Mouse (Mus musculus) midbrain, embryonic 11.5 days (tissue): ENCODE measurements around the gene Lmx1b. TPM values are rescaled to one million over a fixed set of nuclear protein-coding genes. Genes with fewer than 3 reads are reported as not detected.

Source experiments
- ATAC-seq: fragments of 200-750 bp; cut with Nextera tagmentation; 2 replicates; pipeline ENCODE4 v1.8.0; 2017; ENCODE audit warnings: moderate TSS enrichment, moderate library complexity; ENCODE audit not compliant: low FRiP score
- DNase-seq: peaks from one replicate; pipeline ENCODE4 v3.0.0; 2015; ENCODE audit warnings: low spot score; ENCODE audit errors: missing footprints
- H3K27ac ChIP-seq: fragments of 300-500 bp; sonication (generic); 2 replicates; pipeline ENCODE4 v1.5.1; 2014; ENCODE audit warnings: low read depth, low read length
- H3K27me3 ChIP-seq: fragments of 300-500 bp; sonication (generic); 2 replicates; pipeline ENCODE4 v1.6.1; 2014; ENCODE audit warnings: mild to moderate bottlenecking, low read length, moderate library complexity, mixed read lengths; ENCODE audit not compliant: control insufficient read depth, insufficient read depth
- H3K36me3 ChIP-seq: fragments of 300-500 bp; sonication (generic); 2 replicates; pipeline ENCODE4 v1.6.1; 2014; ENCODE audit warnings: mild to moderate bottlenecking, low read length, moderate library complexity, mixed read lengths; ENCODE audit not compliant: control insufficient read depth, insufficient read depth
- H3K4me1 ChIP-seq: fragments of 300-500 bp; sonication (generic); 2 replicates; pipeline ENCODE4 v1.6.1; 2014; ENCODE audit warnings: low read length; ENCODE audit not compliant: control insufficient read depth, insufficient read depth
- H3K4me2 ChIP-seq: fragments of 300-500 bp; sonication (generic); 2 replicates; pipeline ENCODE4 v1.6.1; 2014; ENCODE audit warnings: mild to moderate bottlenecking, moderate library complexity
- H3K4me3 ChIP-seq: fragments of 300-500 bp; sonication (generic); 2 replicates; pipeline ENCODE4 v1.5.1; 2014; ENCODE audit warnings: low read depth, low read length
- H3K9ac ChIP-seq: fragments of 300-500 bp; sonication (generic); 2 replicates; pipeline ENCODE4 v1.6.1; 2014; ENCODE audit warnings: low read length
- H3K9me3 ChIP-seq: fragments of 300-500 bp; sonication (generic); 2 replicates; pipeline ENCODE4 v1.6.1; 2016; ENCODE audit warnings: low read length; ENCODE audit not compliant: control insufficient read depth
- WGBS: fragments of 180-500 bp; shearing (Covaris S2); extraction: QIAGEN DNeasy Blood & Tissue Kit; methylation state at CpG from one replicate; pipeline ENCODE4 v1.1.7; 2014; 5-methylcytosine and 5-hydroxymethylcytosine counted together
- polyA plus RNA-seq: library from polyadenylated mRNA; unstranded; fragments of >200 nt; fragmentation: Nextera tagmentation; extraction: Ambion mirVana; gene quantifications from 2 replicates; pipeline ENCODE4 v1.2.1, GENCODE M21; 2014

The Lmx1b gene
- polyA plus RNA-seq, 1 experiment from 2014 or later = 2.2 TPM

DNA sequence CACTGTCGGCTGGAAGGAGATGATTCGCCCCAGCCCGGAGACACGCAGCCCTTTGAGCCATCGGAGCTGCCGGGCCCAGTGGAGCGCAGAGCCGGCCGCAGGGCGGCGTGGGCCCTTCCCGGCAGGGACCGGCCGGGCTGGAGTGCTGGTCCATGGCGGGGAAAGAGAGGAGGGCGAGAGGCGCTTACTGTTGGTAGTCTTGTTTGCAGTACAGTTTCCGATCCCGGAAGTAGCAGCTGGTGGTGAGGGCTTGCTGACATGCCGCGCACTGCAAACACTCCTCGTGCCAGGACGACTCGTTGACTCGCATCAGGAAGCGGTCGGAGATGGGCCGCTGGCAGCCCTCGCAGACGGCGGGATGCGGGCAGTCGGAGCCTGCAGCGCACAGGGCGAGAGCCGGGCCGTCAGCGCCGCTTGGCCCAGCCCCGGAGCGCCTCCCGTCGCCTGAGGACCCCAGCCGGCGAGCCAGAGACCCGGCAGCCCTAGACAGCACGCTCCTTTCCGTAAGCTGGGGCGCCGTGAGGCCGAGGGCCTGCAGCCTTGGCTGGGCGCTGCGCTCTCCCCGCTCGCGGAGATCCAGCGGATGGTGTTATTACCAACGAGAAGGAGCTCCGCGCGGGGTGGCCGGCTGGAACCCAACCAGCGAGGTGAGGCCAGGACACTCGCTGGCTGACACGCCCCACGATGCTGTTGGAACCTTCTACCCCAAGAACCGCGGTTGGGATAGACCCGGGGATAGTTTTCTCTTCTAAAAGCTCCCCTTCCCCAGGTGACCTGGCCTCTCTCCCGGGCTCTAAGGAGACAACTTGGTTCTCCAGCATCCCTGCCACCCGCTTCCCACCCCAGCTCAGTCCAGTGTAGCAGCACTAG is 775 bp downstream of the Lmx1b start:
- Histone ChIP-seq H3K36me3 (no peaks in the 10 kb centered on the region), H3K4me2 (peak overlapping the region; percentile 49), H3K27ac (no peak overlapping the region), H3K27me3 (peaks cover 98% of the 10 kb centered on the region), H3K4me3 (peak overlapping the region; percentile 43), H3K9me3 (no peaks in the 10 kb centered on the region), H3K9ac (peak overlapping the region; percentile 62), H3K4me1 (peaks cover 15% of the 10 kb centered on the region; the same call in 1 of the 2 replicates)
- DNase-seq (peak; percentile 96), ATAC-seq (no peak)
- under 1% methylated on average over 71 of the region's 71 CpGs for WGBS

DNA sequence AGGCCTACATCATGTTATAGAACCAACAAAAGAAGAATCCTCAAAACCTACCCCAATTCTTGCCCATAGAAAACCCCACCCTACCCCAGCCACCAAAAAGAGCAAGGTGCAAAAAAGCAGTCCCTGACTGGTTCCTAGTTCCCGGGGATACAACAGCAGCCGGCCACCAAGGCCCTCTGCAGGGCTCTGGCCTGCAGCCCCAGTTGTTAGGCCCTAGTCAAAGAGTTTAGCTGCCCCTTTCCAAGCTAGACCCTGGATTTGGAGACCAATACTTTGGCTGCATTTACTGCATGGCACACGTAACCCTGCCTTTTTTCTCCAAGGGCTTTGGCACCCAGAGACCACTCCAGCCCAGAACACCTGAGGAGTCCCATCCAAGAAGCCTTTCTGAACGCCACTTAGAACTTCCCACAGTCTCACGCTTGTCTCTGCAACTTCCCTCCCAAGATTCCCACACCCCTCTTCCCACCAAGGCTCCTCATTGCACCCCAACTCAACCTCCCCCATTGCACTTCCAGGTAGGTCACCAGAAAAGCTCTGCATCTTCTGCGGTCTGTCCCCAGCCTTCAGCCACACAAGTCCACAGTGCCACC is 2.1 kb downstream of the Lmx1b start:
- H3K9me3 ChIP-seq = no peaks in the 10 kb centered on the region
- DNase-seq = peak; percentile 93
- 17% methylated on average over 6 of the region's 6 CpGs for WGBS
- H3K4me2 ChIP-seq = peak overlapping the region; percentile 49
- H3K27ac ChIP-seq = no peak overlapping the region
- no peak for ATAC-seq
- H3K4me1 ChIP-seq = peaks cover 15% of the 10 kb centered on the region; the same call in 1 of the 2 replicates
- H3K4me3 ChIP-seq = peak overlapping the region; percentile 43
- peak overlapping the region; percentile 62; the same call in 1 of the 2 replicates for H3K9ac ChIP-seq
- peaks cover 98% of the 10 kb centered on the region for H3K27me3 ChIP-seq
- no peaks in the 10 kb centered on the region for H3K36me3 ChIP-seq

DNA sequence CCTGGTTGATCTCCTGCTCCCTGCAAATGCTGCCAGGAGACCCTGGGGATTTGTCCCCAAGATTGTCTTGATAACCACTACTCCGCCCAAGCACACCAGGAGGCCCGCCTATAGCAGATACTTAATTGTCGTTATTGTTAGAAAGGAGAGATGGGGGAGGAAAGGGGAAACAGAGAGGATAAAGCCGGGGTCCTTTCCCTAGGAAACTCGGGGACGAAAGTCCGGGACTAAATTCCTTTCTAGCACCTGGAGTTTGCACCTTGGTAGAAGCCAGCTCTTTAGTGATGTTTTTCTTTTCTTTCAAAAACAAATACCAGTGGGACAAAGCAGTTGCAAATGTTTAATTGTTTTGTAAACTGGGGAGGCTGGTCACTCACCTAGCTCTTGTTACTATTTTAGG is 3.0 kb downstream of the Lmx1b start:
- Histone ChIP-seq H3K27me3 (peaks cover 98% of the 10 kb centered on the region), H3K36me3 (no peaks in the 10 kb centered on the region), H3K4me1 (peaks cover 13% of the 10 kb centered on the region; the same call in 1 of the 2 replicates), H3K9me3 (no peaks in the 10 kb centered on the region), H3K27ac (no peak overlapping the region), H3K4me2 (peak overlapping the region; percentile 38), H3K9ac (no peak overlapping the region), H3K4me3 (no peak overlapping the region)
- ATAC-seq (no peak), DNase-seq (peak; percentile 96)
- whole genome bisulfite sequencing = 1% methylated on average over 7 of the region's 7 CpGs

DNA sequence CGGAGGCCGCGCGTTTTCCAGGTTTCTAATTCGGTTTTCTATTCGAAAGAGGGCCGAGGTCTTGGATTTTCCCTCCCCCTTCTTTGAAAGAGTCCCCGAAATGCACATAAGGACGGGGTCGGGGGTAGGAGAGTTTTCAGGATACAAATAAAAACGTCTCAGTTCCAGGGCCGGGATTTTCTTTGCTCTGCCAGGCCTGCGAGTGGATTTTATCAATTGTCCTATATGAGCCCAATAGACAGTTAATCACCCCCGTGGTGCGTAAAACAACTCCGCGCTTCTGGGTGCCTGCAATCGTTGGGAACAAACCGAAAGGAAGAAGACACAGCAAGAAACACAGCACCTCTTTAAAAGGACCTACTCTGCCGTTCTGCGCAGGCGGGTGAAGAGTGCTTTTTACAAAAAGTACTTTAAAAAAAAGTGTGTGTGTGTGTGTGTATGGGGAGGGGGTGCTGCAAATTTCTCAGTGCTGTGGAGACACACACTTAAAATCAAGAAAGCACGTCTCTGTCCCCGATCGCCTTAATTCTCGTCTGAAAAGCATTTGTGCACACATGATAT is 3.6 kb downstream of the Lmx1b start:
- peak overlapping the region; percentile 38 for H3K4me2 ChIP-seq

DNA sequence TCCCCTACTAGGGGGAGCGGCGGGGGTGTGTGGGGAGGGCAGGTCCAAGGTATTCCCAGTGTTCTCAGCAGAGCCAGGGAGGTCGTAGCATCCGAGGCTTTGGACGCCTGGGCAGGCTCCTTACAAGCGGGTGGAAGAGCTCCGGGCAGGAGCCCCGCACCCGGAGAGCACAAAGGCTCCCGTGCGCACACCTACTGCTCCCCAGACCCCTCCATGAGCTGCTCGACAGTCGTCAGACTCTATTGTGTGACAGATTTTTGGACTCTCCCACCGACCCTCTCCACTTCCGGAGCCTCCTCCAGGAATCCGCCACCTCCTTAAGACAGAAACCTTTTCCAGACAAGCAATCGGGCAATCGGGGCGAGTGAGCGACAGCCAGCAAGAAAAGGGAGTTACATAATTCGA is 4.2 kb downstream of the Lmx1b start:
- no peak overlapping the region for H3K27ac ChIP-seq
- peak; percentile 97 for DNase-seq
- under 1% methylated on average over 21 of the region's 21 CpGs for WGBS

More for the DNA sequence above, 3.6 kb downstream of the Lmx1b start:
- H3K9ac ChIP-seq = peak overlapping the region; percentile 39
- H3K4me3 ChIP-seq = peak overlapping the region; percentile 18
- peaks cover 15% of the 10 kb centered on the region for H3K4me1 ChIP-seq
- peaks cover 98% of the 10 kb centered on the region for H3K27me3 ChIP-seq
- no peak overlapping the region for H3K27ac ChIP-seq
- ATAC-seq (no peak), DNase-seq (peak; percentile 96)
- no peaks in the 10 kb centered on the region for H3K9me3 ChIP-seq
- under 1% methylated on average over 26 of the region's 26 CpGs for WGBS
- H3K36me3 ChIP-seq = no peaks in the 10 kb centered on the region

DNA sequence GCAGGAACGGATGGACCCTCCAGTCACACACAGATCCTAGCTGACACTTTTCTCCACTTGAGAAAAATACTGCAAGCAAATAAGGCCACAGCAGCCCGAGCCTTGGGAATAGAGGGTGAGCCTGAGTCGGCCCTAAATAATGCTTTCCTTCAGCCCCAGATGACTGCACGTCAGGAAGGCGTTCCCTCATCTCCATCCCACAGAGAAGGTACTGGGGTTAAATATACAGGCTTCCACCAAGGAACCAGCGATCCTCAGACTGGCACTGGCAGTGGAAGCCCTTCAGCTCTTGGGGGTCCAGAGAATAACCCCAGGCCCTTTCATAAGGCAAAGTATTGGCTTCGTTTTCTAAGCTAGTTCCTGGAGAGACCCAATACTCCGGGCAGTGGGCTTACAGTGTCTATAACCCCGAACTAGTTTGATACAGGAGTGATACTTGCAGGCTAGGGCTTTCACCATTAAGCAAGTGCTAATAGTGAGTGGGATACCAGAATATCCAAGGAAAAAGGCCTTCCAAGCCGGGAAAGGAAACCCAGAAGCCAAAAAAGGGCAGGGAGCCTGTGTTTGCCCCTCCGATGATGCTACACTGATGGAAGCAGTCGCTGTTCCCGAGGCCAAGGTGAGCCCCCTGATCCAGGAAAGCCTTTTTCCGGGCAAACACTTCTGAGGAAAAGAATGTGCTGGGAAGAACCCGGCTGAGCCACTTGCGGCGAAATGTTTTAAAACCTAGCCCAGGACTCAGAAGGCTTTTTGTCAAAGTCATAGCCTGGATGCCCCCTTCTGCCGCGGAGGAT is 4.8 kb downstream of the Lmx1b start:
- H3K4me2 ChIP-seq = peak overlapping the region; percentile 38
- H3K4me1 ChIP-seq = peaks cover 25% of the 10 kb centered on the region
- WGBS = 5% methylated on average over 19 of the region's 19 CpGs

More for the DNA sequence above, 4.2 kb downstream of the Lmx1b start:
- ATAC-seq = no peak
- H3K36me3 ChIP-seq = no peaks in the 10 kb centered on the region
- H3K4me2 ChIP-seq = peak overlapping the region; percentile 38
- peak overlapping the region; percentile 37 for H3K9ac ChIP-seq
- peaks cover 98% of the 10 kb centered on the region for H3K27me3 ChIP-seq
- H3K9me3 ChIP-seq = no peaks in the 10 kb centered on the region
- peaks cover 20% of the 10 kb centered on the region for H3K4me1 ChIP-seq
- H3K4me3 ChIP-seq = peak overlapping the region; percentile 18; the same call in 1 of the 2 replicates

DNA sequence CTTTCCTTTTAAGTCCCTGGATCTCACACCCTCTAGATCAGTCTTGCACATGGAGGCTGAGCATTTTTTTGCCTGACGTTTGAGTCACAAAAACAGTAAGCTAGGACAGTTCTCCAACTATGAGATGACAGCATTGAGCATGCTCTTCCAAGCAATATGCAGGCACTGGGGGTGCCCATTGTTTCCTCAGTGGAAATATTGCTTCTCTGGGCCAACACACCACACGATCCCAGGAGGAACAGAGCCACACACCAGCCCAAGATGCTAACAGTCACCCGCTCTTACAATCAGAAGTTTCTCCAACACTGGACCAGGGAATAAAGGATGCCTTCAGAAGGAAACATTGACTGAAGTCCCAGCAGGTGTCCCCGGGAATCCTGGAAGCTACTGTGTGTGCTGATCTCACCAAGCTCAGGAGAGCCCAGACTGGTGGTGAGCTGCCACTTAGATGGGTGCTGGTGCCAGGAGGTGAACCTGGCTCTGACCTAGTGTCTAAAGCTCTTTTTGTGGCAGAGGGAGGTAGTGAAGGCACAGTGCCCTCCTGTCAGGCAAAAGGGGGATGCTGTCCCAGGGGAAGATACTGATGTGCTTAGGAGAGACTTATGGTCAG is 5.7 kb downstream of the Lmx1b start:
- H3K9me3 ChIP-seq = no peaks in the 10 kb centered on the region
- H3K4me2 ChIP-seq = no peak overlapping the region
- H3K27ac ChIP-seq = no peak overlapping the region
- no peaks in the 10 kb centered on the region for H3K36me3 ChIP-seq
- H3K4me1 ChIP-seq = peaks cover 33% of the 10 kb centered on the region
- peaks cover 98% of the 10 kb centered on the region for H3K27me3 ChIP-seq
- no peak overlapping the region for H3K4me3 ChIP-seq
- WGBS = 26% methylated on average over 4 of the region's 4 CpGs
- peak; percentile 92 for DNase-seq
- no peak overlapping the region for H3K9ac ChIP-seq
- ATAC-seq = no peak

More for the DNA sequence above, 4.8 kb downstream of the Lmx1b start:
- H3K36me3 ChIP-seq = no peaks in the 10 kb centered on the region
- H3K27me3 ChIP-seq = peaks cover 98% of the 10 kb centered on the region
- no peaks in the 10 kb centered on the region for H3K9me3 ChIP-seq
- no peak for ATAC-seq
- peak overlapping the region; percentile 18; the same call in 1 of the 2 replicates for H3K4me3 ChIP-seq
- H3K9ac ChIP-seq = peak overlapping the region; percentile 37
- DNase-seq = peak; percentile 95
- no peak overlapping the region for H3K27ac ChIP-seq

DNA sequence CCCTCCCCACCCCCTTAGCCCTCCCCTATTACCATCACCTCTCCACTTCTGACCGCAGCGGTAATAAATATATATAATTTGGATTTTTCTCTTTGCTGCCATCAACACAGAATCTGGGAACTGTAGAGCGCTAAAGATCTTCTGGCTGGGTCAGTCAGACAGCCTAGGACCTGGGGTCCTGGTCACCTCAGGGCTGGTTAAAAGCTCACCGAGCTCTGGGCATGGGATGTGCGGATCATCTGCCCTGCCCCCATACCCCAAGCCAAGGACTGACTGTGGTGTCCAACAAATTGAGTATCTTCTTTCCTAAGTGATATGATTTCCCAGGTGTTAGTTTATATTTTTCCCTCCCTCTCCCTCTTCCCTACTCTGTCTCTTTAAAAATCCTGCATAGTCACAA is 6.4 kb downstream of the Lmx1b start:
- ATAC-seq (no peak), DNase-seq (peak; percentile 87)
- no peak overlapping the region for H3K4me2 ChIP-seq
- no peaks in the 10 kb centered on the region for H3K36me3 ChIP-seq
- peaks cover 34% of the 10 kb centered on the region for H3K4me1 ChIP-seq
- no peak overlapping the region for H3K27ac ChIP-seq
- H3K27me3 ChIP-seq = peaks cover 98% of the 10 kb centered on the region
- WGBS = 19% methylated on average over 5 of the region's 5 CpGs
- no peaks in the 10 kb centered on the region for H3K9me3 ChIP-seq
- H3K4me3 ChIP-seq = no peak overlapping the region
- no peak overlapping the region for H3K9ac ChIP-seq
